Mouse (Mus musculus) large intestine, adult 2 months (tissue): Measurements from ENCODE around the gene Ovch2. TPM values are rescaled to one million over a fixed set of nuclear protein-coding genes. Genes with fewer than 3 reads are reported as not detected.
"Not testable (repeated sequence)": the region's sequence is repeated elsewhere in the genome, so short reads cannot be mapped to it uniquely, and the experiment has no call there.

Source experiments
- DNase-seq: peaks from one replicate; pipeline ENCODE4 v3.0.0-alpha.2; 2012; ENCODE audit warnings: low read depth, low spot score
- WGBS: fragments of 180-500 bp; shearing (Covaris S2); methylation state at CpG from one replicate; pipeline ENCODE4 v1.1.7; 2018; 5-methylcytosine and 5-hydroxymethylcytosine counted together
- polyA plus RNA-seq: library from polyadenylated mRNA; depleted of rRNA; stranded (reverse); fragments of >200 nt; gene quantifications from 2 replicates; pipeline ENCODE4 v1.2.3, GENCODE M21; 2012; rRNA removed

Ovch2 gene
- polyA plus RNA-seq, result not detected in 2 replicates

DNA sequence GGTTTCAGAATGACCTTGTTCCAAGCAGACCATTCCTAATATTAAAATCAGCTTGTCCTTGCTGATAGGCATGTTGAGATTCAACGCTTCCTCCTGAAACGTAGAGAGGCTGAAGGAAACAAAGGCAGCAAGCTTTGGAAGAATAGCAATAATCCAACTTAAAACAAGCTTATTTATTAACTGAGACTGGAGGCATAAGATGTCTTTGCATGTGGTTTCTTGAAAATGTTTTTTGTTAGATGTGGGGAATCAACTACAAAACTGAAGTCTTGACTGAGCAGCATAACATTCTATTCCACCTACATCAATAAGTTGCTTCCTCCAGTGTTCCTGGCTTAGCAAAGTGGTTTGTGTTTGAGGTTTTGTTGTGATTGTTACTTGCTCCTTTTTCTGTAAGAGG lies at the start of gene Ovch2:
TSS of gene Ovch2 (minus strand) at position 101 of the 400 bp plus-strand sequence.
- 90% methylated on average over 2 of the region's 2 CpGs for WGBS
- DNase-seq, result no peak

DNA sequence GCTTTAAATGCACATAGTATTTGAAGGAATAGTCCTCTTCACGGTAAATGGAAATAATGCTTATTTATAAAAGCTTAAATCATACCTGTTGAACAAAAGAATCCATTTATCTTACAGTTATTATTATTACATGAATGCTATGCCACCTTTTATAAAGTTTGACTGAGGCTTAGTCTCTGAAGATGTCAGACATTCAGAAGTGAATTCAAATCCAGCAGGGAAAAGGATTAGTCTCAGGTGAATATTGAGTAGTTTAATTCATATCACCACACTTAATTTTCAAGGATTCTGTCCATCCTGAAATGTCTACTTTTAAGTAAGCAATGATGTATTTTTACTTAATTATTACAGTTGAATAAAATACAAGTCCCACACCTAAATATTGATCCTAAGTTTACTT lies 46.4 kb upstream of the Ovch2 start, which contains the start of gene Olfr470:
TSS of gene Olfr470 (minus strand) at position 101 of the 400 bp plus-strand sequence.
- WGBS, result 56% methylated on average over 1 of the region's 1 CpGs

DNA sequence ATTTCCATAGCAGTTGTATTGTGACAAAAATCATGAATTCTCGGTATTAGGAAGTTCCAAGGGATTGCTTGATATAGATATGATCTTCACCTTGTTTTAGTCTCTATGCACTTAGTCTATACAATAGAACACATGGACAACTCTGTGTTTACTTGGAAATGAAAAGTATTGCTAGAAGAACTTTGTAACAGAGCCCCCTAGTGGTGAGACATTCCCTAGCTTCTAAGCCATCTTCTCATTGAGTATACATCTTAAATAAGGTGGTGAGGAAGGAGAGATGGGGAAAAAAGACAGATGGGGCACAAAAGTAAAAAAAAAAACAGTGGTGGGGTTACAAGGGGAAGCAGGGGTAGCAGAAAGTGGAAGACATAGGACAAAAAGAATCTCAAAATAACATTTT lies 40.7 kb upstream of the Ovch2 start:
- WGBS, result 88% methylated on average over 1 of the region's 1 CpGs
- no peak for DNase-seq

More for the DNA sequence above, 46.4 kb upstream of the Ovch2 start, which contains the start of gene Olfr470:
- not testable (repeated sequence) for DNase-seq

DNA sequence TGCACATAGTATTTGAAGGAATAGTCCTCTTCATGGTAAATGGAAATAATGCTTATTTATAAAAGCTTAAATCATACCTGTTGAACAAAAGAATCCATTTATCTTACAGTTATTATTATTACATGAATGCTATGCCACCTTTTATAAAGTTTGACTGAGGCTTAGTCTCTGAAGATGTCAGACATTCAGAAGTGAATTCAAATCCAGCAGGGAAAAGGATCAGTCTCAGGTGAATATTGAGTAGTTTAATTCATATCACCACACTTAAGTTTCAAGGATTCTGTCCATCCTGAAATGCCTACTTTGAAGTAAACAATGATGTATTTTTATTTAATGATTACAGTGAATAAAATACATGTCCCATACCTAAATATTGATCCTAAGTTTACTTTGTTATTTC lies 24.4 kb upstream of the Ovch2 start, which contains the start of gene Olfr469:
TSS of gene Olfr469 (minus strand) at position 101 of the 400 bp plus-strand sequence.
- not testable (repeated sequence) for DNase-seq

DNA sequence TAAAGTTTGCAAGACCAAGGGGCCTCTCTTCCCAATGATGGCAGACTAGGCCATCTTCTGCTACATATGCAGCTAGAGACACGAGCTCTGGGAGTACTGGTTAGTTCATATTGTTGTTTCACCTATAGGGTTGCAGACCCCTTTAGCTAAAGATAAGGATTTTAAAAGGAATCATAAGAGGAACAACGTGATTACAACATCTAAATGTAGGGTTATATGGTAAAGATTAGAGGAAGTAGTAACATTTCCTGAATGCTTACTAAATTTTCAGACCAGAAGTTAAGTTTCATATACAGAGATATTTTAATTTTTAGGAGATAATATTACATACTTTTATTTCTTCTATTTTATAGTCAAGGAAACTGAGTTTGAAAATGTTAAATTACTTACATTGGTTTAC lies 22.9 kb upstream of the Ovch2 start:
- 56% methylated on average over 2 of the region's 2 CpGs for WGBS
- not testable (repeated sequence) for DNase-seq

DNA sequence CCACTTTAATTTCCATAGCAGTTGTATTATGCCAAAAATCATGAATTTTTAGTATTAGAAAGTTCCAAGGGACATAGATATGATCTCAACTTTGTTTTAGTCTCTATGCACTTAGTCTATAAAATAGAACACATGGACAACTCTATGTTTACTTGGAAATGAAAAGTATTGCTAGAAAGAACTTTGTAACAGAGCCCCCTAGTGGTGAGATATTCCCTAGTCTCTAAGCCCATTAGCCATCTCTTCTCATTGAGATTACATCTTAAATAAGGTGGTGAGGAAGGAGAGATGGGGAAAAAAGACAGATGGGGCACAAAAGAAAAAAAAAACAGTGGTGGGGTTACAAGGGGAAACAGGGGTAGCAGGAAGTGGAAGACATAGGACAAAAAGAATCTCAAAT lies 18.4 kb upstream of the Ovch2 start:
- DNase-seq, result no peak

GRCm38 (mm10) chr7:107811963-107812362 lies 11.0 kb upstream of the Ovch2 start, which contains the start of gene Olfr467:
Olfr467 (plus strand) TSS chr7:107812263.
- DNase-seq, result no peak

DNA sequence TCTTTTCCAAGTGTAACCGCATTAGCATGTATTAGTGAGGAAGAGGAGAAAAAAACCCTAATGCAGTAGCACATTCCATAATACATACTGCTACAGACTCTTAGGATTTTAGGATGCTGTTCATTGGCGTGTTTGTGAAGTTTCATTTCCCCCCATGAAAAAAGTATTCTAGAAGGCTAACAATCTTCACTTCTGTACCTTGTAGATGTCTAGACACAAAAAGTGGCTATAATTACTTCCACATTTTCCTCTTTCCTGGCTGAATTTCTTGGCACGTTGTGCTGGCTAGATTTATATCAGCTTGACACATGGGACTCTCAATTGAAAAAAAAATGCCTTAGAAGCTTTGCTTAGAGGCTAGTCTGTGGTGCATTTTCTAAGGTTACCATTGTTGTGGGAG lies 1.1 kb upstream of the Ovch2 start:
- 63% methylated on average over 3 of the region's 3 CpGs for WGBS
- DNase-seq, result no peak

- 84% methylated on average over 2 of the region's 2 CpGs for WGBS
- no peak for DNase-seq
Observed at GRCm38 (mm10) chr7:107796500-107796899, 4.5 kb downstream of the Ovch2 start.

GRCm38 (mm10) chr7:107787977-107788620 lies 12.9 kb downstream of the Ovch2 start:
- 49% methylated on average over 3 of the region's 3 CpGs for WGBS
- peak; percentile 8 for DNase-seq

DNA sequence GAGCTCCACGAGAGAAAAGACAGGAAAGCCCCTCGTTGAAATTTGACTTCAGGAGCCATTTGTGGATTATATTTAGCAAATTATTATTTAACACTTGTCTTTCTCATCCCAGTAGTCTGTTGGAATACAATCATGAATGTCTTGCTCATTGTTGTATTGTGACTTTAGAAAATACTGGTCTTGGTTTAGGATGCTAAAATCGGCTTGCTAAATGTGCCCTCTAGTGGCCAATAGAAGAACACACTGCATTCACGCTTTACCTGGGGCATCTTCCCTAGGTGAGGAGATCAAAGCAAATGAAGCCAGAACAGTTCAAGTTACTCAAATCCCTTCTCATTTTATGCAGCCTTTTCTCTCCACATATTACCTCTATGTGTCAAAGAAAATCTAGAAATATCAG lies 21.4 kb downstream of the Ovch2 start:
- 45% methylated on average over 4 of the region's 4 CpGs for WGBS
- DNase-seq, result no peak

DNA sequence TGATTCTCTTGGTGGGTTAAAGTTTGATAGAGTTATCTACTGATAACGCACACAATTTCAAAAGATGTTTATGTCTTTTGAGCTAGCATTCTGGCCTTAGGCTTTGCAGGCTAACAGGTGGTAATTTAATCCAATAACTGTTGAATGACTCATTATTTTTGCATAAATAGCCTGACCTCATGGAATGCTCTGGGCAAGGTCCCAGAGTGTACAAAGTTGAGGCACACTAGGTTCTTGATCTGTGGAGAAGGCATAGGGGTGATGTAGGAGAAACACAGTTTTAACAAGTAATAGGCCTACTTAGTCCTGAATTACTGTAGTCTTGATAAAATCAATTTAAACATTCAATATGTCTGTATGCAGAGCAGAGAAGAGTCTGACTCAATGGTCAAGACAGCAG lies 22.8 kb downstream of the Ovch2 start:
- WGBS, result 24% methylated on average over 1 of the region's 1 CpGs
- no peak for DNase-seq

GRCm38 (mm10) chr7:107770812-107771211 lies 30.2 kb downstream of the Ovch2 start:
- 52% methylated on average over 6 of the region's 6 CpGs for WGBS
- DNase-seq, result no peak

- no peak for DNase-seq
- 12% methylated on average over 23 of the region's 23 CpGs for WGBS
Observed at GRCm38 (mm10) chr7:107757308-107758151, 43.5 kb downstream of the Ovch2 start, which contains the start of gene Cyb5r2. Cyb5r2 (minus strand) TSS chr7:107758032.

- 90% methylated on average over 2 of the region's 2 CpGs for WGBS
- no peak for DNase-seq
Observed at GRCm38 (mm10) chr7:107756748-107757147, 44.3 kb downstream of the Ovch2 start.

DNA sequence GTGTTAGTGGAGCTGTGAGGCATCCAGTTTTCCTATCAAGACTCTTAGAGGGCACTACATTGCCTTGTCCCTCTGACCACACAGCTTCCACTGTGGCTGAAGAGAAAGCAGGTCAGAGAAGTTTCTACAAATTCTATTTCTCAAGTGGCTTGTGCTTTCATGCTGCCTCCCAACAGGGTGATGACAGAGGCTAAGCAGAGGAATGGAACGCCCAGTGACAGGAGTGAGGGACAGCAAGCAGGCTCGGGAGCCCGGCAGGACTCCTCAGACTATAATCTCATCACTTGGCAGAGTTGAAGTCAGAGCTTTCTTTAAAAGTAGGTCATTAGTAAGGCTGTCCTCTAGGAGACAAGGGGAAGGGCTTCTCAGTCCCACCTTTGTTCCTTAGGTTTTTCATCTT lies 45.1 kb downstream of the Ovch2 start:
- no peak for DNase-seq

DNA sequence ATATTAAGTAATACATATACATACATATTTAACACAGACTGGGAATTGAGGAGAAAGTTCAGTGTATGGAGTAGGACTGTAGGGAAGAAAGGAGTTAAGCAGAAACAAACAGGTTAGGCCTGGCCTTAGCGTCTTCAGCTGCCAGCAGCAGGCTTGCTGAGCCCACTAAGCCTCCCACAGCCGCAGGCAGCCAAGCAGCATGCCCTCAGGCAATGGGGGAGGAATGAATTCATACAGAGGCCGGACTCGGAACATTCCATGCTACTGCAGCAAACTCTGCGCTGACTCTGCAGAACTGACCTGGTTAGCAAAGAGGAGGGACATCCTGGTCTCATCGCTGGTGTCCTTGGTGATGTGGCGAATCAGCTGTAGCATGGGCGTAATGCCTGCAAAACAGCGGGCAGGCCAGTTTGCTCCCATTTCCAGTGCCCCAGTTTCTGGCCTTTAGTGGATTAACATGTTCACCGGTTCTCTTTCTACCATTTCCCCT lies 48.9 kb downstream of the Ovch2 start:
- DNase-seq, result no peak
- WGBS, result 80% methylated on average over 10 of the region's 10 CpGs

More for the DNA sequence above, 45.1 kb downstream of the Ovch2 start:
- 66% methylated on average over 3 of the region's 3 CpGs for WGBS

DNA sequence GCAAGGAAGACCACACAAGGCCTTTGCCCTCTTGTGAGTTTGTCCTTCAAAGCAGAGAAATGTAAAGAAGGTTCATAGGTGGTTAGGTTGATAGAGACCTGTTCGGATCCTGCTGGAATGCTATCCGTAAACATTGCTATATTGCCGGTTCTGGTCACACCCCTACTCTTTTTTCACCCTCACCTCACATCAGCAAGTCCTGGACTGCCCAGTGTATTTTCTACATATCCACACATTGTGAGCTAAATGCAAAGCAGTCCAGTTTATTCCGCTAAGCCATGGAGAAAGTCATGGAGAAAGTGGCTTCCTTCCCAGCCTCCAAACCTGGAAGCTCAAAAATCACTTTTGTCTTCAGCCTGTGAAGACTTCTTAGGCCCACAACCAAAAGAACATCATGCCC lies 51.3 kb downstream of the Ovch2 start:
- no peak for DNase-seq
- WGBS, result 68% methylated on average over 4 of the region's 4 CpGs

DNA sequence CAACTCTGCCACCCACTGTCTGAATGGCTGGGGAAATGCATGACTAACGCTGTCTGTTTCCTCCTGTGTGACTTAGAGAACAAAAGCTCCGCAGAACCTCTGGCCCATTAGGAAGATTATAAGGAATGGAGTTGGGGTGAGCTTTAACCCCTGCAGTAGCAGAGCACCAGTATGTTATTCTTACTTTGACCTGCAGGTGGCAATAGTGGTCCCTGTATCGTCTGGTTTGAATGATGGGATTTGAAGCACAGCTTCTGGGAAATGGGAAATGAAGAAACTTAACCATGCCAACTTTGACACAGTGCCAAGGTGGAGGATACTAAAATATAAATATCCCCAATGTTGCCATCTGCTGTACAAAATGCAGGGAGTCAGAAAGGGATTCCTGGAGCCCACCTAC lies 51.7 kb downstream of the Ovch2 start:
- 4% methylated on average over 3 of the region's 3 CpGs for WGBS
- peak; percentile 29 for DNase-seq

DNA sequence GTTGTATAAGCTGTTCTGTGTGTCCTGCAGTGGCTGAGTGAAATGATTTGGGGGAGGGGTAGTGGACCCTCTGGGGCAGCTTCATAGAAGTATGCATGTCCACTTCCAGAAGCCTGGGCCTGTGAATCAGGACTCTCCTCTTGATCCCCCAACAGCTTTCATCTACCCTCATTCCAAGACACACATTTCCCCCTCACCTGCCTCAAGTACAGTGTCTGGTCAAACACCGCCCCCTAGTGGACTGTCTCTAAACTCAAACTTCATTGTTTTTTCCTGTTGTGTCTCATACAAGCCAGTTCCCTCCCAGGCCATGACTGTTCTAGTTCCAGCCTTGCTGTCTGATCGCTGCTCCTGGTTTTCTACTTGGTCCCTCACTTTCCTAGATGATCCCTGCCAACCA lies 53.1 kb downstream of the Ovch2 start:
- 15% methylated on average over 2 of the region's 2 CpGs for WGBS
- DNase-seq, result peak; percentile 39

DNA sequence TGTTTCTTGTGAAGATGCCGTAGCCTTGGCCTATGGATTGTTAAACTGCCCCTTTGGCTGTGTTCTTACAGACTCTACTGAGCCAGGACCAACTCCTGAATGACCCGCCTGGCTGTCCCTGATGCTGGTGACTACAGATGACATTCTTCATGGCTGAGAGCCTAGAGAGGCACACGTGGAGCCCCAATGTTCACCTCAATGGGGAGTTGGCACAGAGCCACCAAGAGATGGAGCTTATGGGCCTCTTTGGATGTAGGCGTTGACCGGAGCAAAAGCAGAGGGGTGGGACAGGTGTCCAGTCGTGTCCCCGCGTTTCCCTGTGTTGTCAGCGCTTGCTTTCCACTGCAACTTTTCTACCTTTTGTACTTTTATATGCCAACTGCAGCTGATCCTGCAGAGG lies 53.5 kb downstream of the Ovch2 start:
- 82% methylated on average over 9 of the region's 9 CpGs for WGBS
- DNase-seq, result no peak
